Mouse (Mus musculus) telencephalon, adult 2 months (tissue): ENCODE results near the gene Vmn1r202.
"Not testable (repeated sequence)": the region's sequence is repeated elsewhere in the genome, so short reads cannot be mapped to it uniquely, and the experiment has no call there.

Experiments
- DNase-seq: peaks from one replicate; pipeline ENCODE4 v3.0.0-alpha.2; 2011; ENCODE audit warnings: low read depth, low spot score

Gene Vmn1r202

GRCm38 (mm10) chr13:22505281-22505680, at the start of gene Vmn1r202:
Vmn1r202 (minus strand) TSS chr13:22505381.
- no peak for DNase-seq

DNA sequence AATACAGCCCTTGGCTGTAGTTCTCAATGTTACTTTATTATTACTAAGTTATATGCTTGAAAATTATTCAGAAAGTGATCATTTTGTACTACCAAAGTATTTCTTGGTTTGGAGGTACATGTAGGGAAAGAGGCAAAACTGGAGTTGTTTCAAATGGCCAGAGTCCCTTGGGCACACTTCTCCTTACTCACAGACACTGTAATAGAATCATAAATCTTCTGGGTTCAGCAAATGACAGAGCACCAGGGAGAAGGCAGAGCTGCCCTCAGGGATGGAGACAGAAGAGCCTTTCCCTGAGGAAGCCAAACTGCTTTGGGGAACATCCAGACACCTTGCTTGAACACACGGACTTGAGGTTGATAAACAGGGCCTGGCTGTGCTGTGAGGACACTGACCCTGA, 47.7 kb upstream of the Vmn1r202 start, which contains the start of gene Vmn1r204:
Gene Vmn1r204 (plus strand): TSS at position 301 of the 400 bp plus-strand sequence.
- not testable (repeated sequence) for DNase-seq

GRCm38 (mm10) chr13:22517814-22518213, 12.6 kb upstream of the Vmn1r202 start, which contains the start of gene Vmn1r203:
Vmn1r203 (plus strand) TSS chr13:22518114.
- DNase-seq = no peak

DNA sequence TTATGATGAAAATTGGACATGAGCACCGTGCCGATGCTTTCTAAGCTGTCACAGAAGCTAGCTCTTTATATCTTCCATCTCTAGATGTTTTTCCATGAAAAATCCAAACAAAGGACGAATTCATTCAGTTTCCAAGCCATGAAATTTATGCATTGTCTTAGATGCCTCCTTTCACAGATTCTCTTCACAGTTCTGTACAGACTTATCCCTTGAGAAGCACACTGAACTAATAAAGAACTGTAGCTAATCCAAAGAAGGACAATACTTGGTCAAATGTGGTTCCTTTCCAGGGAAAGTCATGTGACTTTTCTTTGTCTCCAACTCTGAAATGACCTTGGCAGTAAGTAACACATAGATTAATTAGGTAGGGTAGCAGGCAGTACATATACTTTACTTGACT, 2.8 kb downstream of the Vmn1r202 start:
- no peak for DNase-seq

GRCm38 (mm10) chr13:22471623-22472022, 33.6 kb downstream of the Vmn1r202 start, which contains the start of gene Vmn1r201:
Vmn1r201 (plus strand) TSS chr13:22471923.
- no peak for DNase-seq

DNA sequence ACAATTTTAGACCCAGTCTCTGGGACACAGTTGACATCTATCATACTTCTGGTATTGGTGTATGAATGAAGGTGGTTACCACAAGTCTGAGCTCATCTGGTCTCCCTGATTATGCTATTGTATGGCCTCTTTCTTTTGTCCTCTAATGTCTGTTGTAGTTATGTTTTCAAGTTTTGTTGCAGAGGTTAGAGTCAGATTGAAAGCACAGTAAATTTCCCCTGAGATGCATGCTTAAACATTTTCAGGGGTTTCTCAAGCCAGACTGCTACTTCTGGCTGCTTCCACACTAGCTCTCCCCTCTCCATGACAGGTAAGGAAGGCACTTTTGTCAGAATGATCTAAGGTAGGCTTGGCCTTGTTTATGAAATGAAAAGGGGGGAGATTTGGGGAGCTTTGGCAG, 50.0 kb downstream of the Vmn1r202 start:
- no peak for DNase-seq
